Mouse (Mus musculus) layer of hippocampus, postnatal 14 days (tissue): ENCODE data around the gene Mrpl16. TPM values are rescaled to one million over a fixed set of nuclear protein-coding genes. Genes with fewer than 3 reads are reported as not detected.
A peak's percentile ranks its signal among the peaks of the same experiment; 100 is the strongest.

Experiments used
- DNase-seq, 2 experiments: peaks; one replicate each; pipeline ENCODE4 v3.0.0; 2021 to 2022; ENCODE audit warnings: low spot score in 2 of 2, mixed read lengths in 1 of 2
- long read RNA-seq, 2 experiments: library from polyadenylated mRNA; stranded (forward); transcript quantifications; one replicate each; pipeline ENCODE4 v2.0.0; 2021
- total RNA-seq, 2 experiments: library from RNA; stranded (reverse); gene quantifications; 2 replicates each; pipeline ENCODE4 v1.2.3; 2021

Gene Mrpl16
- total RNA-seq: 10 to 100 TPM; 37.9 to 41.2 TPM
- long read RNA-seq, experiment 1, transcript Mrpl16-201 (4 exons, 1,162 nt): major isoform, 25 of 32 reads
- long read RNA-seq, experiment 1, partial matches to known transcripts: 6 of 32 reads
- long read RNA-seq, experiment 1, other reads (novel, unspliced or antisense): 0 of 32 reads
- long read RNA-seq, experiment 2, transcript Mrpl16-201 (4 exons, 1,162 nt): major isoform, 36 of 48 reads
- long read RNA-seq, experiment 2, partial matches to known transcripts: 1 of 48 reads
- long read RNA-seq, experiment 2, other reads (novel, unspliced or antisense): 11 of 48 reads

- DNase-seq: peak; percentile 89 to 92
These were observed at the start of gene Mrpl16 for GRCm38 (mm10) chr19:11770205-11770892. Gene Mrpl16, plus strand, starts transcription at chr19:11770391.

DNA sequence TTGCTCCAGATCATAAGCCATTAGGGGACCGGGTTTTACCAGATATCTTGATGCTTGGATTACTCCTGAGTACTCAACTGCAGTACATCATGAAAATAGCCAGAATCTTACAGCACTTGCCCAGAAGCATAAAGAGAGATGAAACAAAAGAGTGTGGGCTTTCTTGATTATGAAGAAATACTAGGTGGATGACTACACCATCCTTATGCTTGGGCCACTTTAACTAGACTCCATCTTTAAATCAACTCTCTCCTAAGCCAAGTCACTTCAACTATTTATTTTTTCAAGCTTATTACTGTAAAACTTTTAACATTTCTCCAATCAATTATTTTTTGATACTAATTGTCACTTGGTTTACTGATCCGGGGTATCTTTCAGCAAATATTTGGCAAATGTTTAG, 46.3 kb upstream of the Mrpl16 start:
- no peak for DNase-seq

DNA sequence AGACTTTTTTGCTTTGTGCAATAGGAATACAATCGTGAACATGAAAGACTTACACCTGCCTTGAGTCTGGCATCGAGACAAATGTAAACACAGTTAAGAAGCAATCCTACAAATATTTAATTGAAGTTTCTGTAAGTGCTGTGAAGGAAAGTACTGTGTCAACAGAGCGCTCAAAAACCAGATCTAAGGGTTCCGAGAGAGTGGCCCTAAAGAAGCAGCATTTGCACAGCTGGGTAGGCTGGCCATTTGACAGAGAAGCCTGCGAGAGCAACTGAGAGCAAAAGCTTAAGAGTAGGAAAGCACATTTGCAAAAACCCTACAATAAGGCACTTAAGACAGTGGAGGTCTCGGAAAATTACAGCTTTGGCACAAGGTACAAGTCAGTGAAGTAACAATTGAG, 45.9 kb upstream of the Mrpl16 start:
- DNase-seq: no peak

DNA sequence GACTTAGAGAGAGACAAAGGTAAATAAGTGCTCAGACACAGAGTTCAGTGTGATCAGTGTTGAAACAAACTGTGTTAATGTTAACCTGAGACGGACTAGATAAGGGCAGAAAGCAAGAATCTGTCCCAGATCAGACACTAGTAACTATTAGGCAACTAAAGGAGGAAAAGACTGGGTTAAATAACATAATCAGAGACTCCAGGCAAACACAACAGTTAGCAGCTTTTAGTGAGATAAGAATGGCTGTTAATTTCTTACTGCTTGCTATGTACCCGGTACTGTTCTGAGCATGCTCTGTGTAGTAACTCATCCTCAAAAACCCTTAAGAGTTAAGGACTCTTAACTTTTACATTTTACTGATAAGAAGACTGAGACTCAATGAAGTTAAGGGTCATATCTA, 44.3 kb upstream of the Mrpl16 start:
- no peak for DNase-seq

DNA sequence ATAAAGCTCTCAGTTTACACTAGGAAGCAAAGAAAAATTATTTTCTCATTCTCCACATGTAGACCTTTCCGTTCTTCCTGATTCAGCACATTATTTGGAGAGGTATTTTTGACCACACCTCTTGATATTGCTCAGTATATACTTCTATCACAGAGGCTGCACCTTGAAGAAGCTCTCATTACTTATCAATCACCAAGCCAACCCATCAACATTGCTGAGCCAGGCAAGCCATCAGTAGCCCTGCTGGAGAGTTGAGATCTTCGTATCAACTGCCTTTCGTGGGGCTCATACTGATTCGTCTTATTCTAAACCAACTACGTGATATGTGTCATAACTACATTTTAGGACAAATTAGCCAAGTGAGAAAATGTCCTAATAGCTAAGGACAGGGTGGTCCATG, 42.9 kb upstream of the Mrpl16 start:
- no peak for DNase-seq

- DNase-seq: no peak
These were observed 39.9 kb upstream of the Mrpl16 start for GRCm38 (mm10) chr19:11730278-11730677.

DNA sequence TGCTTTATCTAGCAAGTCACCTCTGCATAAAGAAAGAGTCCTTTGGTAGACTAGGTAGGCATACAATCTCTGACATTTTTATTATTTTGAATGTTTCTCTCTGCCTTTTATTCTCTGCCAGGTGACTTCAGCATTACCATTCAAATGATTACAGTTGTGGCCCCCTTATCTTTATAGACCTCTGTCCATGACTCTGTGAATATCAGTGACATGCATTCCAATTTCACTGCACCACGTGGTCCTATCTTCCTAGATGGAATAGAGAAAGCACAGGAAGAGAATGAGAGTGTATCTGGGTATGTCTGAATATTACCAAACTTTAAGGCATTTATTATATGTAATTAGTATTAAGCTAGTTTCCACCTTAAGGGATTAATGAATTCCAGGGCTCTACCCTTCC, 33.7 kb upstream of the Mrpl16 start:
- DNase-seq: no peak

GRCm38 (mm10) chr19:11745680-11746079, 24.5 kb upstream of the Mrpl16 start:
- DNase-seq: no peak

DNA sequence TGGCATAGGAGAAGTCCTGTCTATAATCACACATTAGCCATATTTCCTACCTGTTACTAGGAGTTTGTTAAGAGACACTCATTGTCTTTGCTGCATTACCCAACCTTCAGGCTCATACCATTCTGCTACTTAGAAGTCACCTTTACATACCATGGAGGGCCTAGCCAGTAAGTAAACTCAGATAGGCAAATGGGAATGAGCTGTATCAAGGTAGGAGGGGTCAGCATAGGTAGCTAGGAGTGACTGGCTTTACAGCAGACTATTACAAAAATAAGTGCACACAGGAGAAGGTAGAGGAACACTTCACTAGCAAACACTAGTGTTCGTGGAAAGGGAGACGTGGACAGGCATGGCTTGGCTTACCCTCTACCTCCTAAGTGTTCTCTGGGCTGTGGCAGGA, 22.9 kb upstream of the Mrpl16 start, which contains the start of gene Gif:
Gene Gif (plus strand): TSS at position 257 of the 400 bp plus-strand sequence.
- DNase-seq: no peak

DNA sequence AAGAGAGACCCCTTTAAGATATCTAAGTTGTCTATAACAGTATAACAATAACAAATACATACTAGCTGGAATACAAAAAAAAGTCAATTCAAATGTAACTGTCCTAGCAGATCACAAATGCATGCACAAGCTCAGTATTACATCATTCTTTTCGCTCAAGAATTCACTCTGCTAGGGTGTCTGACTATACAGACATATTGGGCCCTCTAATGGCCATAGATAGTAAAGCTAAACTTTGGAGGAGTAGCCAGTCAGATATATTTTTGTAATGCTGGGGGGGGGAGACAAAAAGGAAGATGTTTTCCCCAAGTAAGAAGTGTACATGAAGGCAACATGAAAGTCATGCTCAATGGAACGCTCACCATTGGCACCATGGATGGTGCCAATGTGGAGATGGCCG, 5.1 kb upstream of the Mrpl16 start:
- no peak for DNase-seq

GRCm38 (mm10) chr19:11766413-11766812, 3.8 kb upstream of the Mrpl16 start:
- DNase-seq: no peak

DNA sequence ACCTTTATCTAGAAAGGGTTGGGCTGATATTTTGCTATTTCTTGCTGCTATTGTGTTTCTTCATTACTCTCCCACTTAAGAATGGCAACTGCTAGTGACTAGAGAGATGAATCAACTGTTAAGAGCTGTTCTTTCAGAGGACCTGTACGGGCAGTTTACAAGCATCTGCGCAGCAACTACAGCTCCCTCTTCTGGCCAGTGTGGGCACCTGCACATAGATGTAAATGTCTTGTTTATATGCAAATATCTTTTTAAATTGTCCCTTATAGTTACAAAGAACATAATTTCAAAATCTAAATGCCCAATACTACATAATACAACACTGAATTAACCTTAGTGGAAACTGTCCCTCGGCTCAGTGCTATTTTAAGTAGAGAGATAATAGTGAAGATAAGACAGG, 2.0 kb upstream of the Mrpl16 start:
- DNase-seq: peak in 1 of 2 experiments; percentile 40

- no peak for DNase-seq
These were observed 802 bp upstream of the Mrpl16 start for GRCm38 (mm10) chr19:11769257-11769920.

DNA sequence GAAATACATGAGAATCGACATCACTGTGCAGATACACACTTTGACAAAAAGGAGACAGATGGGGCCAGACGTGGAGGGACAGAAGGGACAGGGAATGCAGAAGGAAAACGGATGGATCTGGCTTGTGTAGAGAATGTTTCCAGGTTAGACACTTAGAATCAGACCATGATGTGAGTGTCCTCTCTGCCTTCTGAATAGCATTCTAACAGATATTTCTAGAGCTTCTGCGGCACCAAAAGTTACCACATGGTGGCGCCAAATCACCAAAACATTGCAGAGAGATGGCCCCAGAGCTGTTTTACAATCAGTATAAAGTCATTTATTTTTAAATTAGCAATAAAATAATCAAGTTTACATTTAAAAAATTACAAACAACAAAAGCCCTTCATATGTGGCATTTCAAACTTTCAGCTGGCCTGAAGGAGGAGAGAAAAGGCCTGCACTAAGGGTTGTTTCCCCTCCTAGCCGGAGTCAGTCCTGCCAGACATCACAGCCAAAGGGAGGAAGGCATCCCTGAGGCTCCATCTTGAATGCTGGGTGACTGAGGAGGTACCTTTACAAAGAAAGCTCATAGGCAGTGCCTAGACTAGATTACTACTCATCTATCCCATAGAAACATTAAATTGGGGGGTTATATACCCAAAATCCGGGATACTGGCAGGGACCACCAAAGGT, 7.1 kb downstream of the Mrpl16 start:
- peak; percentile 64 to 69 for DNase-seq

DNA sequence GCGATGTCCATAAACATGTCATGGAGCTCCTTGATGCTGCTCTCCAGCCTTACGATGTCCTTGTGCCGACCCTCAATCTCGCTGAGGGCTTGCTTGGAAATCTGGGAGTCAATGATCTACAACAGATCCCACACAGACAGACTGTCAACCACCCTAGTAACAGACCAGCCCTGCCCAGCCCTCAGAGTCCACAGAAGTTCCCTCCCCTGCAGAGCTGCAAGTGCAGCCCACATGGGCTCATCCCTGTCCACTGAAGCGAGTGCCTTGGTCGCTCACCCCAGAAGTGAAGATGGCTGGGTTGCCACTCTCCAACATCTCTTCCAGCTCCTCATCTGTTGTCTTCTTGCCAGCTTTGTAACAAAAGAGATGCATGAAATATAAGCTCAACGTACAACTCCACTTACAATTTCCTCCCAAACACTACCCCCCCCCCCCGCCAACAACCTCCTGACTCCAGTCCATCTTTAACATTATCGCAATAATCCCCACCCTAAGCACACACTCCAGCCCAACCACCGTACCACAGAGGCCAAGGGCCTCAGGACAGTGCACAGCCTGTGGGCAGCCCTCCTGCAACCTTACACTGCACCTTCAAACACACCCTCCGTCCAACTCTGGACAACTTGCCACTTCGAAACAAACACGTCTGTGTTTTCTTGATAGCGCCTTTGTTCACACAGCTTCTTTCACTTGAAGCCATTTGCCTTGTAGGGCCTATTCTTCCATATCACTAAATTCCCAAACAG, 15.4 kb downstream of the Mrpl16 start:
- no peak for DNase-seq

GRCm38 (mm10) chr19:11787826-11788225, 17.6 kb downstream of the Mrpl16 start:
- DNase-seq: no peak

DNA sequence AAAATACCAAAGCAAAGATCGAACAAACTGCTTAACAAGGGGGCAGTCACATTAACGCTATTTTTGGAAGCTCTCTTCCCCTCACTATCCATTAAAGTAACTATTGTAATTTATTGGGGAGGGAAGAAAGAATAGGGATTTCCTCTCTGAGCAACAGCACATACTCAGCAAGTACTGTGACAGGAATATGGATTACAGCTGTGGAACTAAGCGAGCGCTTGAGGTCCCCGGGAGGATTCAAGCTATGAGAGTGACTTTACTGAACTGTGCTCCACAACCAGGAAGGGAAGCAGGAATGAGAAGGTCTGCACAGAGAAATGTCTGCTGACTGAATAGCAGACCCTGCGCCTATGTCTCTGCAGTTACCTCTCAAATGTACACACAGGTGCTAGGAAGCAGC, 18.7 kb downstream of the Mrpl16 start:
- DNase-seq: no peak

- no peak for DNase-seq
These were observed 21.6 kb downstream of the Mrpl16 start for GRCm38 (mm10) chr19:11791825-11792224.

DNA sequence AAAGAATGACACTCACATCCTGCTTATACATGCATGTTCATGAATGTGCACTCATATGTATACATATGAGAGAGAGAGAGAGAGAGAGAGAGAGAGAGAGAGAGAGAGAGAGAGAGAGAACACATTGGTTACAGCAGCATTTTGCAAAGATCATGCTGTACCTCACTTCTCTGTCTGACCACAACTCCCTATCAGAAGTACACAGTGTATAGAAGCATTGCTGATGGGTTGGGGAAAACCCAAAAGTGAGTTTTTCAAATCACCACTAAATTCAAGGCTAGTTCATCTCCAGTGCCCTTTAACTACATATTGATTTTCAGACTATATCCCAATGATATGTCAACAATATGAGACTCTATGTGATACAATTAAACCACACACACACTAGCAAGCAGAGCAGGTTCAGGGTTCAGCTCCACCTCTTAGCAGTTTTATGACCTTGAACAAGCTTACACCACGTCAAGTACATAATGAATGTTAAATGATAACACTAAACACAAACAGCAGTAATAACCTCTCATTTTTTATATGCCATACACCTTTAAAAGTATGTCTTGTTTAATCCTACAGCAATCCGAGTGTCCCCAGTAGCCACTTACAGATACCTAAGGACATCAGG, 23.7 kb downstream of the Mrpl16 start:
- no peak for DNase-seq

DNA sequence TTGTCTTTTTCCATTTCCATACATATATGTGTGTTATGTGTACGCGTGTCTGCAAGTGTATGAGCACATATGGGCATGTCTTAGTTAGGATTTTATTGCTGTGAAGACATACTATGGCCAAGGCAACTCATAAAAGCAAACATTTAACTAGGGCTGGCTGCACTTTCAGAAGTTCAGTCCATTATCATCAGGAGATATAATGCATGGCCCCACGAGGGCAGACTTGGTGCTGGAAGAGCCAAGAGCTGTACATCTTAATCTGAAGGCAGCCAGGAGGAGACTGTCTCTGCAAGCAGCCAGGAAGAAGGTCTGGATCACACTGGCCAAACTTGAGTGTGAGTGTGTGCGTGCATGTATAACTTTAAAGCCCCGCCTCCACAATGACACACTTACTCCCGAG, 24.3 kb downstream of the Mrpl16 start:
- no peak for DNase-seq
